ENCODE assay signal across 8 mouse cellular contexts in the genomic region with DNA sequence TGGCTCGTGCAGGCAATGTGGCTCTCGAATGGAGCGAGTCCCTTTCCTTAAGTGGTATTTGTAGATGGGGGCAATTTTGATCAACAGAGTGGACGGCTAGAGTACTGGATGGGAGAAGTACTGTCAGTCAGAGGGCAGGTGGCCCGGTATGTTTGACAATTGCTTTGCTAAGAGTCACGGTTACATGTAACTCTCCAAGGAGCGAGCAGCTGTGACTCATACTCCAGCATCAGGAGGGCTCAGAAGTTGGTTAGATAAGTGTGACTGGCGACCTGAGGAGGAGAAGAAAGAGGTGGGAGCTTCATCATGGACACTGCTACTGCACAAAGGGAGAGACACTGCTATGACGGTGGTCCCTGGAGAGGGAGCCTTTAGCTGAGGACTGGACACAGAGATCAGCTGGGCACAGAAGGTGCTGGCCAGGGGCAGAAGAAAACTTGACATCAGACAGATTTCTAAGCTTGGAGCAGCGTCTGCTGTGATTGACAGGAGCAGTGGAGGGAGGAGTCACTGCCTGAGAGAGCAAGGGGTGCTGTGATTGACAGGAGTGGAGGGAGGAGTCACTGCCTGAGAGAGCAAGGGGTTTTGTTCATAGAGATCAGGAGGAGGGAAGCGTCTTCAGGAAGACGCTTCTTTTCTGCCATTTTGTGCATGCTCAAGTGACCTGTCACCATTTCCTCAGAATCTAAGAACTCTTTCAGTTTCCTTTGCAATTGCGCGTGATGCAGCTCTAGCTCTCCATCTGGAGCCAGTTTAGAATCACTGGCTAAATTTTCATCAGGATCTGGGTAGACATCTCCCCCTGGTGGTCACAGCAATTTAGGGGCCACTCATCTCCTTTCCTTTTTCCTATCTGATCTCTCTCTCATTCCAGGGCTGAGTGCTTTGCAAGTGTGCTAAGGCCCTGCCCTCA. TPM values are rescaled to one million over a fixed set of nuclear protein-coding genes. Genes with fewer than 3 reads are reported as not detected.
DNase-seq lines count a peak whose midpoint lies in the region; ATAC-seq and TF ChIP-seq lines count a peak whose summit lies in the region.

No protein-coding gene starts in this region.

- H3K4me3 ChIP-seq in hindbrain, postnatal 0 days (ENCODE audit: low read length): peak overlapping the region; percentile 24

- DNase-seq in adipocyte (ENCODE audit: low spot score): peak; percentile 78
- peak; percentile 20 for DNase-seq in gastrocnemius, adult 8-10 months (ENCODE audit: low spot score in 2 of 2)
- DNase-seq in hindbrain, postnatal 0 days (ENCODE audit: low spot score): peak; percentile 83
- DNase-seq in left cerebral cortex, adult 18-20 months (ENCODE audit: low spot score in 2 of 2): peak; percentile 73 to 75
- DNase-seq in lung, postnatal 36 days: peak; percentile 85
- peak; percentile 42 for DNase-seq in retina, postnatal 7 days (ENCODE audit: low read depth, low spot score)
- peak; percentile 56 for DNase-seq in yolk sac, embryonic 10.5 days (ENCODE audit: low spot score)

- no peaks in the 10 kb centered on the region for H3K4me1 ChIP-seq in hindbrain, postnatal 0 days (ENCODE audit: insufficient read depth, low read length)

- 58% methylated on average over 14 of the region's 14 CpGs for WGBS in hindbrain, postnatal 0 days

- H3K27ac ChIP-seq in hindbrain, postnatal 0 days: no peak overlapping the region

- H3K9ac ChIP-seq in hindbrain, postnatal 0 days (replicated peaks; ENCODE audit: low read length): 0 out of 2 replicates have a peak overlapping the region, but pooled peaks have one; percentile 17

- H3K9me3 ChIP-seq in hindbrain, postnatal 0 days (ENCODE audit: low read length): no peaks in the 10 kb centered on the region

- H3K4me2 ChIP-seq in hindbrain, postnatal 0 days (ENCODE audit: low read depth, low read length): peak overlapping the region; percentile 48

- ATAC-seq in common myeloid progenitor, adult 5-6 weeks (replicated peaks; ENCODE audit: low read depth, poor library complexity, severe bottlenecking): peak; percentile 88
- peak; percentile 92 for ATAC-seq in hindbrain, postnatal 0 days

- peak; percentile 87 for TF ChIP-seq CTCF in hindbrain, postnatal 0 days (IDR thresholded peaks at IDR 0.05; ENCODE audit: low read depth)

- no peaks in the 10 kb centered on the region for H3K27me3 ChIP-seq in hindbrain, postnatal 0 days (ENCODE audit: insufficient read depth, low read length)

- H3K36me3 ChIP-seq in hindbrain, postnatal 0 days (ENCODE audit: insufficient read depth, low read length): no peaks in the 10 kb centered on the region

RNA-seq across cellular contexts. Expression of a gene that starts 22.9 kb away (rescaled TPM):
- total RNA-seq in common myeloid progenitor, adult 5-6 weeks (2017): 3.0 and 3.6 TPM in 2 replicates
- not detected for total RNA-seq in gastrocnemius, adult 8-10 months (2022)
- 0.26 and 0.83 TPM in 2 replicates for total RNA-seq in hindbrain, postnatal 0 days (2014; rRNA removed)
- 0.54 and 0.66 TPM in 2 replicates for polyA plus RNA-seq in hindbrain, postnatal 0 days (2015; fragmentation: Nextera tagmentation; extraction: Ambion mirVana)
- 1 to 10 TPM in 1 of 2 experiments, under 1 TPM in 1; 0.88 to 1.9 TPM for total RNA-seq in left cerebral cortex, adult 18-20 months (2021)

Comparison
In these comparisons a context has a peak if more than half of its experiments do, and no peak if none do; other contexts are left out.
1. DNase-seq: peak in every context shown above with its lines; median percentile 85 in lung, postnatal 36 days; 83 in hindbrain, postnatal 0 days; 78 in adipocyte; 74 in left cerebral cortex, adult 18-20 months; 56 in yolk sac, embryonic 10.5 days; 42 in retina, postnatal 7 days; 20 in gastrocnemius, adult 8-10 months.